Mouse (Mus musculus) kidney, postnatal 25 days (tissue): Measurements from ENCODE around the gene Zfyve27.

Experiments used
- DNase-seq, 2 experiments: peaks; one replicate each; pipeline ENCODE4 v3.0.0; 2021; ENCODE audit warnings: mixed read lengths in 2 of 2

Gene Zfyve27

GRCm38 (mm10) chr19:42163764-42164163, at the start of gene Zfyve27:
Gene Zfyve27 (plus strand): TSS chr19:42163951.
- DNase-seq: no peak

GRCm38 (mm10) chr19:42115783-42116335, 47.9 kb upstream of the Zfyve27 start:
- DNase-seq: no peak

- DNase-seq: no peak
Measured at GRCm38 (mm10) chr19:42118142-42118541, 45.6 kb upstream of the Zfyve27 start.

- no peak for DNase-seq
Measured at GRCm38 (mm10) chr19:42118596-42118995, 45.2 kb upstream of the Zfyve27 start.

GRCm38 (mm10) chr19:42120451-42120850, 43.3 kb upstream of the Zfyve27 start:
- no peak for DNase-seq

- DNase-seq: no peak
Measured at GRCm38 (mm10) chr19:42124684-42125083, 39.1 kb upstream of the Zfyve27 start.

- no peak for DNase-seq
Measured at GRCm38 (mm10) chr19:42125501-42126218, 38.1 kb upstream of the Zfyve27 start.

GRCm38 (mm10) chr19:42126219-42126605, 37.5 kb upstream of the Zfyve27 start:
- DNase-seq: no peak

- no peak for DNase-seq
Measured at GRCm38 (mm10) chr19:42127024-42127423, 36.7 kb upstream of the Zfyve27 start.

GRCm38 (mm10) chr19:42128052-42128740, 35.6 kb upstream of the Zfyve27 start:
- DNase-seq: no peak

GRCm38 (mm10) chr19:42128787-42129508, 34.8 kb upstream of the Zfyve27 start, which contains the start of gene Avpi1:
Gene Avpi1 (minus strand): TSS chr19:42129059.
- DNase-seq: peak; percentile 100

GRCm38 (mm10) chr19:42129509-42130293, 34.0 kb upstream of the Zfyve27 start:
- no peak for DNase-seq

GRCm38 (mm10) chr19:42130294-42130606, 33.5 kb upstream of the Zfyve27 start:
- no peak for DNase-seq

- DNase-seq: no peak
Measured at GRCm38 (mm10) chr19:42131101-42131500, 32.6 kb upstream of the Zfyve27 start.

- DNase-seq: no peak
Measured at GRCm38 (mm10) chr19:42135070-42135469, 28.7 kb upstream of the Zfyve27 start.

GRCm38 (mm10) chr19:42136126-42136525, 27.6 kb upstream of the Zfyve27 start:
- no peak for DNase-seq

- no peak for DNase-seq
Measured at GRCm38 (mm10) chr19:42137167-42137672, 26.5 kb upstream of the Zfyve27 start.

GRCm38 (mm10) chr19:42138517-42139285, 25.1 kb upstream of the Zfyve27 start:
- DNase-seq: no peak

- DNase-seq: no peak
Measured at GRCm38 (mm10) chr19:42139724-42140517, 23.8 kb upstream of the Zfyve27 start.

- no peak for DNase-seq
Measured at GRCm38 (mm10) chr19:42141998-42142397, 21.8 kb upstream of the Zfyve27 start.

- DNase-seq: no peak
Measured at GRCm38 (mm10) chr19:42142757-42143156, 21.0 kb upstream of the Zfyve27 start.
